Mouse (Mus musculus): ENCODE measurements around the gene Ccser1.

DNA sequence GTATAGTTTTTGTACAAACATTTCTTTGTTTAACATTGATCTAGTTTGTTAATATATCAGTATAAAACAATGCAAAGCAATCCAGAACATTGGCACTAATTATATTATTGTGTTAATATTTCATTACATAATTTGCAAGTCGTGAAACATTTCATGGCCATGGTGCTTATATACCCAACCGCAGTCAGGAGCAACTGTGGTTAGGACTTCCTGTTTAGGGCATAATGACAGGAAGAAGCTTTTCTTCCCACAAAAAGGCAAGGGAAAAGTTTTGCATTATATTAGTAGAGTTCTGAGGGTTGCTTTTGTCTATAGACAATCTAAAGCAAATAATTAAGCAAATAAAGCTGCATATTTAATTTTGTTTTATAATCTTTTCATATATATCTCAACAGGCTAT, 247.4 kb downstream of the Ccser1 start:
- TF ChIP-seq CHD2 (IDR thresholded peaks at IDR 0.05; ENCODE audit: low read depth, low read length) (no peak), MAFK (IDR thresholded peaks at IDR 0.05; ENCODE audit: insufficient read depth, low read depth, low read length) (no peak), ZC3H11A (IDR thresholded peaks at IDR 0.05; ENCODE audit: borderline replicate concordance, low read depth, low read length) (no peak), HCFC1 (IDR thresholded peaks at IDR 0.05; ENCODE audit: borderline replicate concordance, insufficient read depth, low read length) (no peak)

Measured in ES-E14 (cell line).